Mouse (Mus musculus) lung, postnatal 25 days (tissue): ENCODE measurements at regions not wholly inside any gene's neighbourhood (a gene's known extent, or its start where the extent isn't known, plus 50 kb on each side); places are given as distances from the start of the nearest gene placed in this dataset.

Experiments used
- DNase-seq: peaks from one replicate; pipeline ENCODE4 v3.0.0; 2022; ENCODE audit warnings: low spot score

GRCm38 (mm10) chr9:60931290-60931689 lies 136.9 kb downstream of the Uaca start:
- DNase-seq, result no peak

- DNase-seq, result no peak
Measured at GRCm38 (mm10) chr9:60936937-60937336, 142.6 kb downstream of the Uaca start.

GRCm38 (mm10) chr9:60939858-60940804 lies 145.8 kb downstream of the Uaca start:
- DNase-seq, result peak; percentile 64

GRCm38 (mm10) chr9:60947363-60947762 lies 153.0 kb downstream of the Uaca start:
- no peak for DNase-seq

GRCm38 (mm10) chr9:60948531-60949070 lies 154.3 kb downstream of the Uaca start:
- DNase-seq, result no peak

GRCm38 (mm10) chr9:60950161-60950560 lies 155.8 kb downstream of the Uaca start:
- no peak for DNase-seq

- peak; percentile 14 for DNase-seq
Measured at GRCm38 (mm10) chr9:60951071-60951561, 156.8 kb downstream of the Uaca start.

- DNase-seq, result no peak
Measured at GRCm38 (mm10) chr9:60957438-60957837, 163.1 kb downstream of the Uaca start.

- DNase-seq, result no peak
Measured at GRCm38 (mm10) chr9:60959537-60959936, 165.2 kb downstream of the Uaca start.

GRCm38 (mm10) chr9:60962086-60962485 lies 167.7 kb downstream of the Uaca start:
- DNase-seq, result no peak

GRCm38 (mm10) chr9:60965641-60966040 lies 171.3 kb downstream of the Uaca start:
- DNase-seq, result no peak

- no peak for DNase-seq
Measured at GRCm38 (mm10) chr9:60968281-60969031, 174.1 kb downstream of the Uaca start.

GRCm38 (mm10) chr9:60972201-60972910 lies 178.0 kb downstream of the Uaca start:
- DNase-seq, result no peak

GRCm38 (mm10) chr9:60974546-60974945 lies 180.2 kb downstream of the Uaca start:
- no peak for DNase-seq

GRCm38 (mm10) chr9:60982383-60983085 lies 188.2 kb downstream of the Uaca start:
- DNase-seq, result no peak

- no peak for DNase-seq
Measured at GRCm38 (mm10) chr9:60983246-60983645, 188.9 kb downstream of the Uaca start.

GRCm38 (mm10) chr9:60988113-60988512 lies 193.8 kb downstream of the Uaca start:
- DNase-seq, result no peak

- no peak for DNase-seq
Measured at GRCm38 (mm10) chr9:60989670-60990391, 195.5 kb downstream of the Uaca start.

- DNase-seq, result peak; percentile 79
Measured at GRCm38 (mm10) chr9:60991509-60991908, 197.2 kb downstream of the Uaca start.

- DNase-seq, result no peak
Measured at GRCm38 (mm10) chr9:60993661-60994060, 199.3 kb downstream of the Uaca start.

GRCm38 (mm10) chr9:60995096-60995495 lies 200.8 kb downstream of the Uaca start:
- no peak for DNase-seq
